Mouse (Mus musculus) leukemia stem cell, adult 10-12 weeks (primary cell): ENCODE results near the gene Gm5737. TPM values are rescaled to one million over a fixed set of nuclear protein-coding genes. Genes with fewer than 3 reads are reported as not detected.

ENCODE experiments used
- polyA plus RNA-seq: library from polyadenylated mRNA; stranded (reverse); fragments of >175 nt; gene quantifications from 2 replicates; pipeline ENCODE4 v1.2.3, GENCODE M21; 2012; ENCODE audit warnings: low replicate concordance

Gm5737 gene
- polyA plus RNA-seq = not detected in 2 replicates

GRCm38 (mm10) chr7:120811834-120812415 is at the start of gene Gm5737:
Gene Gm5737 (plus strand): TSS chr7:120812365.

DNA sequence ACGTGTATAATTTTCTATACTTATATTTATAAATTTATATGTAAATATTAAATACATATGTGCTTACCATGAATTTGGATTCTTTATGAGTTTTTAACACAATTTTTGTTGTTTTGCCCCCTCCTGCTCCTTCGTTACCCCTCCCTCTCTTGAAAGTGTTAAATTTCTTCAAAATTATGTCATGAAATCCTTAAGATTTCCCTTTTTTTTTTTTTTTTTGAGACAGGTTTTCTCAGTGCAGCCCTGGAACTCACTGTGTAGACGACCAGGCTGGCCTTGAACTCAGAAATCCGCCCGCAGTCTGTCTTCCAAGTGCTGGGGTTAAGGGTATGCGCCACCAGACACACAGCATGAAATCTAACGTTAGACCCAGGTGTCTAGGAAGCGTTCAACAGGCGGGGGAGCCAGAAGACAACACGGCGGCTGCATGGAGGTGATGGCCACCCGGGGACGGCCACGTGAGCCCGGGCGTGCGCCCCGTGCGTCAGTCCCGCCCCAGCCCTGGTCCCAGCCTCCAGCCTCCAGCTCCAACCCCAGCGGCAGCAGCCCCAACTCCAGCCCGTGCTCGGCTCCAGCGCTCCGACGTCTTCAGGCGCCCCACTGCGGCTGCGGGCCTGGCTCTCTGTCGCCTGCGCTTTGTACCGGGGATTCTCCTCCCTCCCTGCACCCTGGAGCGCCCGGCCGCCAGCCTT is 30.3 kb downstream of the Gm5737 start, which contains the start of gene Eef2k:
Gene Eef2k, plus strand, starts transcription at position 487 of the 692 bp plus-strand sequence.

Other genes starting within 250 kb of the Gm5737 start
- 3.1 and 14.3 TPM in 2 replicates for gene Uqcrc2, start 177.2 kb upstream of the Gm5737 start, polyA plus RNA-seq
- not detected in 2 replicates for gene Pdzd9, start 142.0 kb upstream of the Gm5737 start, polyA plus RNA-seq
- gene Mosmo, start 134.7 kb upstream of the Gm5737 start, polyA plus RNA-seq = 31.5 and 41.5 TPM in 2 replicates
- gene Vwa3a, start 73.0 kb upstream of the Gm5737 start, polyA plus RNA-seq = not detected in 2 replicates
- gene Eef2k, start 30.5 kb downstream of the Gm5737 start, polyA plus RNA-seq = 40.4 and 62.0 TPM in 2 replicates
- 10.3 and 11.5 TPM in 2 replicates for gene Polr3e, start 105.4 kb downstream of the Gm5737 start, polyA plus RNA-seq
- 28.0 and 32.0 TPM in 2 replicates for gene Cdr2, start 169.9 kb downstream of the Gm5737 start, polyA plus RNA-seq
- gene Mfsd13b, start 170.1 kb downstream of the Gm5737 start, polyA plus RNA-seq = not detected in 2 replicates
- gene Mettl9, start 222.1 kb downstream of the Gm5737 start, polyA plus RNA-seq = 22.0 and 29.0 TPM in 2 replicates